Mouse (Mus musculus) E14TG2a.4 (cell line): Measurements from ENCODE around the gene Ttc21b.

Experiments
- H3K27me3 ChIP-seq: 2 replicates; pipeline ENCODE4 v1.6.1; 2014; ENCODE audit warnings: low read length, control low read depth; ENCODE audit not compliant: insufficient read depth
- H3K36me3 ChIP-seq: 2 replicates; pipeline ENCODE4 v1.6.1; 2014; ENCODE audit warnings: low read length, control low read depth; ENCODE audit not compliant: insufficient read depth
- H3K4me1 ChIP-seq: replicated peaks from 2 replicates; pipeline ENCODE4 v1.6.1; 2014; ENCODE audit warnings: low read depth, low read length, control low read depth
- H3K4me3 ChIP-seq: replicated peaks from 2 replicates; pipeline ENCODE4 v1.5.1; 2014; ENCODE audit warnings: mild to moderate bottlenecking, low read length
- H3K9me3 ChIP-seq: 2 replicates; pipeline ENCODE4 v1.6.1; 2014; ENCODE audit warnings: low read length, control low read depth
- CTCF ChIP-seq: conservative IDR thresholded peaks from 2 replicates; pipeline ENCODE4 v1.5.1; 2014; ENCODE audit warnings: low read length
- NANOG ChIP-seq: IDR thresholded peaks from 2 replicates; pipeline ENCODE4 v1.6.1; 2014; ENCODE audit warnings: borderline replicate concordance, low read length, mixed read lengths
- POU5F1 ChIP-seq: IDR thresholded peaks from 2 replicates; pipeline ENCODE4 v1.6.1; 2014; ENCODE audit warnings: low read length, borderline replicate concordance

Ttc21b gene

GRCm38 (mm10) chr2:66178848-66179215 is 77.6 kb downstream of the Ttc21b start:
- Histone ChIP-seq H3K4me3 (no peak overlapping the region), H3K27me3 (no peaks in the 10 kb centered on the region), H3K9me3 (no peaks in the 10 kb centered on the region), H3K36me3 (no peaks in the 10 kb centered on the region), H3K4me1 (no peaks in the 10 kb centered on the region)
- TF ChIP-seq POU5F1 (no peak), NANOG (no peak), CTCF (no peak)

GRCm38 (mm10) chr2:66177886-66178847 is 78.2 kb downstream of the Ttc21b start:
- H3K4me1 ChIP-seq, result no peaks in the 10 kb centered on the region
- no peaks in the 10 kb centered on the region for H3K27me3 ChIP-seq
- no peaks in the 10 kb centered on the region for H3K9me3 ChIP-seq
- no peak for TF ChIP-seq NANOG
- TF ChIP-seq POU5F1, result no peak
- no peak for TF ChIP-seq CTCF
- no peak overlapping the region for H3K4me3 ChIP-seq
- no peaks in the 10 kb centered on the region for H3K36me3 ChIP-seq

DNA sequence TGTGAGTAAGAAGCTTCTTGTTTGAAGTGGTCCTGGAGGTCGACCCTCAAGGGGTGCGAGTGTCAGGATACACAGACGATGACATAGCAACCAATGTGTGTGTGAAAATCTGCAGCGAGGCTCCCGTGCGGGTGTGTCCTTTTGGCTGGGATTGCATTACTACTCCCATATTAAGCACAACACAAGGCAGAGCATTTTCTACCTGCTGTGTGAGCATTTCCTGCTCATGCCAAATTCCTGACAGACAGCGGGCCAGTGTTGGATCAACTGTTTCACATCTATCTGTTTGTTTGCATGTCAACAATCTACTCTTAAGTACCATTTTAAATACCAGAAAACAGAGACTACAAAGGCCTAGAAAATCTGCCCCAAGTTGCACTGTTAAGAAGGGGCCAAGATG is 79.4 kb downstream of the Ttc21b start:
- TF ChIP-seq POU5F1, result no peak
- no peaks in the 10 kb centered on the region for H3K4me1 ChIP-seq
- H3K36me3 ChIP-seq, result no peaks in the 10 kb centered on the region
- H3K27me3 ChIP-seq, result no peaks in the 10 kb centered on the region
- no peak overlapping the region for H3K4me3 ChIP-seq
- H3K9me3 ChIP-seq, result no peaks in the 10 kb centered on the region

- Histone ChIP-seq H3K9me3 (no peaks in the 10 kb centered on the region), H3K4me1 (no peaks in the 10 kb centered on the region), H3K4me3 (no peak overlapping the region), H3K36me3 (no peaks in the 10 kb centered on the region), H3K27me3 (no peaks in the 10 kb centered on the region)
- TF ChIP-seq NANOG (no peak), CTCF (no peak), POU5F1 (no peak)
Measured at GRCm38 (mm10) chr2:66173134-66173533, 83.3 kb downstream of the Ttc21b start.

DNA sequence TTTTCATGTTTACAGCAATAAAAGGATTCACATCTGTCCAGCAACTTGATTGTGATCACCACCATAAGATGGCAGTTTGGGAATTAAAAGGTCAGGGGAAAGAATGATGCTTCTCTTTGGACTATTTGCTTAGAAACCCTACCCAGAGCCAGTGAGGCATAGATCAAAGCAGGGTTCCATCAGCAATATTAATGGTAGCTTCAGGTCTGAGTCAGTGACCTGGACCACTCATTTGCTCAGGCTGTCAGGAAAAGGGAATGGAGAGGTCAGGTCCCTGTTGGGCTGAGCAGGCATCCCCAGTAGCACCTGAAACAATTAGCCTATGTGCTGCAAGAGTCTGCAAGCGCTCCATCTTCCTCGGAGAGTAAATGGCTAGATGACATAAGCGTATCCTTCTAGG is 84.8 kb downstream of the Ttc21b start:
- Histone ChIP-seq H3K4me1 (no peaks in the 10 kb centered on the region), H3K9me3 (no peaks in the 10 kb centered on the region), H3K4me3 (no peak overlapping the region), H3K36me3 (no peaks in the 10 kb centered on the region), H3K27me3 (no peaks in the 10 kb centered on the region)
- TF ChIP-seq CTCF (no peak), NANOG (no peak), POU5F1 (no peak)

- TF ChIP-seq POU5F1 (no peak), NANOG (no peak), CTCF (no peak)
- Histone ChIP-seq H3K27me3 (no peaks in the 10 kb centered on the region), H3K36me3 (no peaks in the 10 kb centered on the region), H3K4me3 (no peak overlapping the region), H3K9me3 (no peaks in the 10 kb centered on the region), H3K4me1 (no peaks in the 10 kb centered on the region)
Measured at GRCm38 (mm10) chr2:66170721-66171120, 85.7 kb downstream of the Ttc21b start.

GRCm38 (mm10) chr2:66165025-66165424 is 91.4 kb downstream of the Ttc21b start:
- Histone ChIP-seq H3K4me1 (no peaks in the 10 kb centered on the region), H3K27me3 (no peaks in the 10 kb centered on the region), H3K9me3 (0 out of 2 replicates have a peak, but pooled peaks cover 4% of the 10 kb centered on the region), H3K4me3 (no peak overlapping the region), H3K36me3 (no peaks in the 10 kb centered on the region)
- no peak for TF ChIP-seq POU5F1
- TF ChIP-seq CTCF, result no peak
- TF ChIP-seq NANOG, result no peak

GRCm38 (mm10) chr2:66158140-66158915 is 98.1 kb downstream of the Ttc21b start:
- Histone ChIP-seq H3K4me1 (no peaks in the 10 kb centered on the region), H3K4me3 (no peak overlapping the region), H3K36me3 (no peaks in the 10 kb centered on the region), H3K9me3 (0 out of 2 replicates have a peak, but pooled peaks cover 4% of the 10 kb centered on the region), H3K27me3 (no peaks in the 10 kb centered on the region)
- no peak for TF ChIP-seq CTCF
- TF ChIP-seq NANOG, result no peak
- TF ChIP-seq POU5F1, result no peak

- no peaks in the 10 kb centered on the region for H3K36me3 ChIP-seq
- H3K4me1 ChIP-seq, result peaks cover 29% of the 10 kb centered on the region
- no peak overlapping the region for H3K4me3 ChIP-seq
- TF ChIP-seq CTCF (no peak), POU5F1 (no peak), NANOG (peak; percentile 39; the same call in 1 of the 2 replicates)
- H3K9me3 ChIP-seq, result no peaks in the 10 kb centered on the region
- no peaks in the 10 kb centered on the region for H3K27me3 ChIP-seq
Measured at GRCm38 (mm10) chr2:66151436-66151835, 105.0 kb downstream of the Ttc21b start.
